Mouse (Mus musculus) embryonic facial prominence, embryonic 10.5 days (tissue): Measurements from ENCODE around the gene Nod1. TPM values are rescaled to one million over a fixed set of nuclear protein-coding genes. Genes with fewer than 3 reads are reported as not detected.

Experiments used
- DNase-seq: peaks from one replicate; pipeline ENCODE4 v3.0.0-alpha.2; 2017; ENCODE audit warnings: low spot score
- H3K27ac ChIP-seq: fragments of 300-500 bp; sonication (generic); replicated peaks from 2 replicates; pipeline ENCODE4 v1.5.1; 2016; ENCODE audit warnings: mild to moderate bottlenecking
- H3K27me3 ChIP-seq: fragments of 300-500 bp; sonication (generic); replicated peaks from 2 replicates; pipeline ENCODE4 v1.6.1; 2016; ENCODE audit warnings: low read depth, mild to moderate bottlenecking; ENCODE audit not compliant: poor library complexity, severe bottlenecking
- H3K36me3 ChIP-seq: fragments of 300-500 bp; sonication (generic); replicated peaks from 2 replicates; pipeline ENCODE4 v1.6.1; 2016; ENCODE audit warnings: mild to moderate bottlenecking, moderate library complexity
- H3K4me1 ChIP-seq: fragments of 300-500 bp; sonication (generic); 2 replicates; pipeline ENCODE4 v1.6.1; 2016
- H3K4me3 ChIP-seq: fragments of 300-500 bp; sonication (generic); 2 replicates; pipeline ENCODE4 v1.5.1; 2016; ENCODE audit warnings: mild to moderate bottlenecking, moderate library complexity
- H3K9me3 ChIP-seq: fragments of 300-500 bp; sonication (generic); 2 replicates; pipeline ENCODE4 v1.6.1; 2016; ENCODE audit warnings: mild to moderate bottlenecking
- WGBS: fragments of 180-500 bp; shearing (Covaris S2); methylation state at CpG from one replicate; pipeline ENCODE4 v1.1.7; 2016; 5-methylcytosine and 5-hydroxymethylcytosine counted together
- polyA plus RNA-seq: library from polyadenylated mRNA; unstranded; fragments of >200 nt; fragmentation: Nextera tagmentation; extraction: Ambion mirVana; gene quantifications from 2 replicates; pipeline ENCODE4 v1.2.1, GENCODE M21; 2016

Nod1 gene
- polyA plus RNA-seq, 1 experiment from 2014 or later, result 1.4 TPM

- no peaks in the 10 kb centered on the region for H3K9me3 ChIP-seq
- H3K4me1 ChIP-seq, result no peaks in the 10 kb centered on the region
- no peak overlapping the region for H3K27ac ChIP-seq
- no peak overlapping the region for H3K4me3 ChIP-seq
- H3K27me3 ChIP-seq, result no peaks in the 10 kb centered on the region
- 81% methylated on average over 5 of the region's 5 CpGs for whole genome bisulfite sequencing
- DNase-seq, result no peak
- no peaks in the 10 kb centered on the region for H3K36me3 ChIP-seq
These were observed 39.2 kb downstream of the Nod1 start for GRCm38 (mm10) chr6:54933216-54933615.

- Histone ChIP-seq H3K9me3 (no peaks in the 10 kb centered on the region), H3K27me3 (no peaks in the 10 kb centered on the region), H3K4me3 (no peak overlapping the region), H3K4me1 (no peaks in the 10 kb centered on the region), H3K36me3 (no peaks in the 10 kb centered on the region), H3K27ac (no peak overlapping the region)
- WGBS, result 91% methylated on average over 12 of the region's 12 CpGs
- DNase-seq, result no peak
These were observed 39.9 kb downstream of the Nod1 start for GRCm38 (mm10) chr6:54932526-54932925.

GRCm38 (mm10) chr6:54931641-54932040 lies 40.8 kb downstream of the Nod1 start:
- 90% methylated on average over 4 of the region's 4 CpGs for WGBS
- Histone ChIP-seq H3K9me3 (no peaks in the 10 kb centered on the region), H3K27ac (no peak overlapping the region), H3K4me3 (no peak overlapping the region), H3K36me3 (no peaks in the 10 kb centered on the region), H3K4me1 (peaks cover under 1% of the 10 kb centered on the region; the same call in 1 of the 2 replicates), H3K27me3 (no peaks in the 10 kb centered on the region)
- DNase-seq, result no peak

- no peak overlapping the region for H3K4me3 ChIP-seq
- no peak for DNase-seq
- H3K36me3 ChIP-seq, result no peaks in the 10 kb centered on the region
- H3K9me3 ChIP-seq, result no peaks in the 10 kb centered on the region
- H3K27ac ChIP-seq, result no peak overlapping the region
- 89% methylated on average over 6 of the region's 6 CpGs for WGBS
- H3K27me3 ChIP-seq, result no peaks in the 10 kb centered on the region
- H3K4me1 ChIP-seq, result peaks cover 13% of the 10 kb centered on the region
These were observed 44.5 kb downstream of the Nod1 start for GRCm38 (mm10) chr6:54927946-54928345.

GRCm38 (mm10) chr6:54926899-54927298 lies 45.5 kb downstream of the Nod1 start:
- H3K27ac ChIP-seq, result no peak overlapping the region
- no peaks in the 10 kb centered on the region for H3K9me3 ChIP-seq
- WGBS, result 79% methylated on average over 2 of the region's 2 CpGs

GRCm38 (mm10) chr6:54925736-54926440 lies 46.5 kb downstream of the Nod1 start:
- no peak for DNase-seq
- no peak overlapping the region for H3K4me3 ChIP-seq
- no peak overlapping the region for H3K27ac ChIP-seq
- H3K36me3 ChIP-seq, result no peaks in the 10 kb centered on the region
- H3K27me3 ChIP-seq, result no peaks in the 10 kb centered on the region
- peaks cover 13% of the 10 kb centered on the region for H3K4me1 ChIP-seq
- WGBS, result 65% methylated on average over 7 of the region's 7 CpGs
- no peaks in the 10 kb centered on the region for H3K9me3 ChIP-seq

More at GRCm38 (mm10) chr6:54926899-54927298, 45.5 kb downstream of the Nod1 start:
- no peak overlapping the region for H3K4me3 ChIP-seq
- H3K36me3 ChIP-seq, result no peaks in the 10 kb centered on the region
- no peak for DNase-seq
- no peaks in the 10 kb centered on the region for H3K27me3 ChIP-seq
- H3K4me1 ChIP-seq, result peaks cover 13% of the 10 kb centered on the region

GRCm38 (mm10) chr6:54924538-54924937 lies 47.9 kb downstream of the Nod1 start:
- no peaks in the 10 kb centered on the region for H3K9me3 ChIP-seq
- H3K4me1 ChIP-seq, result peaks cover 13% of the 10 kb centered on the region
- H3K27me3 ChIP-seq, result no peaks in the 10 kb centered on the region
- WGBS, result 91% methylated on average over 16 of the region's 16 CpGs
- no peaks in the 10 kb centered on the region for H3K36me3 ChIP-seq
- no peak overlapping the region for H3K27ac ChIP-seq
- no peak overlapping the region for H3K4me3 ChIP-seq
- no peak for DNase-seq

GRCm38 (mm10) chr6:54918521-54918920 lies 53.9 kb downstream of the Nod1 start:
- no peak overlapping the region for H3K27ac ChIP-seq

GRCm38 (mm10) chr6:54917523-54917922 lies 54.9 kb downstream of the Nod1 start:
- no peak overlapping the region for H3K4me3 ChIP-seq
- H3K27me3 ChIP-seq, result no peaks in the 10 kb centered on the region
- no peak overlapping the region for H3K27ac ChIP-seq
- H3K9me3 ChIP-seq, result no peaks in the 10 kb centered on the region
- WGBS, result 46% methylated on average over 4 of the region's 4 CpGs
- peak; percentile 47 for DNase-seq
- H3K4me1 ChIP-seq, result no peaks in the 10 kb centered on the region
- H3K36me3 ChIP-seq, result no peaks in the 10 kb centered on the region

More at GRCm38 (mm10) chr6:54918521-54918920, 53.9 kb downstream of the Nod1 start:
- H3K9me3 ChIP-seq, result no peaks in the 10 kb centered on the region
- H3K4me3 ChIP-seq, result no peak overlapping the region
- H3K36me3 ChIP-seq, result no peaks in the 10 kb centered on the region
- WGBS, result 89% methylated on average over 5 of the region's 5 CpGs
- H3K4me1 ChIP-seq, result no peaks in the 10 kb centered on the region
- no peaks in the 10 kb centered on the region for H3K27me3 ChIP-seq
- no peak for DNase-seq

GRCm38 (mm10) chr6:54916941-54917340 lies 55.5 kb downstream of the Nod1 start:
- 77% methylated on average over 4 of the region's 4 CpGs for WGBS

GRCm38 (mm10) chr6:54916163-54916562 lies 56.2 kb downstream of the Nod1 start:
- Histone ChIP-seq H3K4me1 (no peaks in the 10 kb centered on the region), H3K9me3 (no peaks in the 10 kb centered on the region), H3K27ac (no peak overlapping the region), H3K36me3 (no peaks in the 10 kb centered on the region), H3K4me3 (no peak overlapping the region), H3K27me3 (no peaks in the 10 kb centered on the region)
- DNase-seq, result no peak
- WGBS, result 72% methylated on average over 4 of the region's 4 CpGs

More at GRCm38 (mm10) chr6:54916941-54917340, 55.5 kb downstream of the Nod1 start:
- peak; percentile 6 for DNase-seq
- no peaks in the 10 kb centered on the region for H3K36me3 ChIP-seq
- H3K4me1 ChIP-seq, result no peaks in the 10 kb centered on the region
- no peak overlapping the region for H3K27ac ChIP-seq
- H3K27me3 ChIP-seq, result no peaks in the 10 kb centered on the region
- no peaks in the 10 kb centered on the region for H3K9me3 ChIP-seq
- no peak overlapping the region for H3K4me3 ChIP-seq

- Histone ChIP-seq H3K4me3 (no peak overlapping the region), H3K9me3 (no peaks in the 10 kb centered on the region), H3K36me3 (no peaks in the 10 kb centered on the region), H3K27ac (no peak overlapping the region), H3K4me1 (no peaks in the 10 kb centered on the region), H3K27me3 (no peaks in the 10 kb centered on the region)
- DNase-seq, result peak; percentile 6
- WGBS, result 93% methylated on average over 4 of the region's 4 CpGs
These were observed 57.4 kb downstream of the Nod1 start for GRCm38 (mm10) chr6:54914977-54915376.
